Mouse (Mus musculus): ENCODE data around the gene Zic3. TPM values are rescaled to one million over a fixed set of nuclear protein-coding genes. Genes with fewer than 3 reads are reported as not detected.
A peak's percentile ranks its signal among the peaks of the same experiment; 100 is the strongest.

Gene Zic3
- polyA plus RNA-seq, 1 experiment, result 78.2 TPM

GRCm38 (mm10) chrX:58030100-58030834 lies 7.8 kb downstream of the Zic3 start:
- H3K4me3 ChIP-seq (ENCODE audit: low read depth, low read length), result peak overlapping the region; percentile 94
- H3K9ac ChIP-seq (ENCODE audit: low read depth, poor library complexity, severe bottlenecking), result peak overlapping the region; percentile 84
- H3K4me1 ChIP-seq (ENCODE audit: control insufficient read depth, insufficient read depth, low read length), result no peaks in the 10 kb centered on the region
- no peaks in the 10 kb centered on the region for H3K27me3 ChIP-seq (ENCODE audit: control insufficient read depth, insufficient read depth, low read length, poor library complexity, severe bottlenecking)
- TF ChIP-seq CTCF (IDR thresholded peaks at IDR 0.05; ENCODE audit: low read depth, low read length), result no peak
- no peak for TF ChIP-seq EP300 (IDR thresholded peaks at IDR 0.05; ENCODE audit: insufficient read depth, low read depth, low read length)
- peak overlapping the region; percentile 86 for H3K27ac ChIP-seq (ENCODE audit: insufficient read depth, low read length)
- H3K36me3 ChIP-seq (ENCODE audit: control insufficient read depth, insufficient read depth, low read length, poor library complexity, severe bottlenecking), result peaks cover 20% of the 10 kb centered on the region
- no peaks in the 10 kb centered on the region for H3K9me3 ChIP-seq (replicated peaks; ENCODE audit: control insufficient read depth, insufficient read depth, low read length, poor library complexity, severe bottlenecking)

- Histone ChIP-seq H3K4me1 (ENCODE audit: control insufficient read depth, insufficient read depth, low read length) (no peaks in the 10 kb centered on the region), H3K27me3 (ENCODE audit: control insufficient read depth, insufficient read depth, low read length, poor library complexity, severe bottlenecking) (no peaks in the 10 kb centered on the region), H3K4me3 (ENCODE audit: low read depth, low read length) (peak overlapping the region; percentile 94), H3K27ac (ENCODE audit: insufficient read depth, low read length) (peak overlapping the region; percentile 86), H3K9ac (ENCODE audit: low read depth, poor library complexity, severe bottlenecking) (peak overlapping the region; percentile 84), H3K9me3 (replicated peaks; ENCODE audit: control insufficient read depth, insufficient read depth, low read length, poor library complexity, severe bottlenecking) (no peaks in the 10 kb centered on the region), H3K36me3 (ENCODE audit: control insufficient read depth, insufficient read depth, low read length, poor library complexity, severe bottlenecking) (peaks cover 20% of the 10 kb centered on the region)
- TF ChIP-seq CTCF (IDR thresholded peaks at IDR 0.05; ENCODE audit: low read depth, low read length) (no peak), POLR2A (IDR thresholded peaks at IDR 0.05; ENCODE audit: insufficient read depth, low read length) (no peak), EP300 (IDR thresholded peaks at IDR 0.05; ENCODE audit: insufficient read depth, low read depth, low read length) (no peak)
Measured at GRCm38 (mm10) chrX:58030835-58031670, 8.6 kb downstream of the Zic3 start.

- H3K4me3 ChIP-seq (ENCODE audit: low read depth, low read length), result peak overlapping the region; percentile 94
- peak overlapping the region; percentile 84 for H3K9ac ChIP-seq (ENCODE audit: low read depth, poor library complexity, severe bottlenecking)
Measured at GRCm38 (mm10) chrX:58031671-58032605, 9.4 kb downstream of the Zic3 start.

GRCm38 (mm10) chrX:58032622-58033021 lies 10.1 kb downstream of the Zic3 start:
- Histone ChIP-seq H3K27me3 (ENCODE audit: control insufficient read depth, insufficient read depth, low read length, poor library complexity, severe bottlenecking) (no peaks in the 10 kb centered on the region), H3K4me1 (ENCODE audit: control insufficient read depth, insufficient read depth, low read length) (no peaks in the 10 kb centered on the region), H3K4me3 (ENCODE audit: low read depth, low read length) (peak overlapping the region; percentile 97), H3K9ac (ENCODE audit: low read depth, poor library complexity, severe bottlenecking) (peak overlapping the region; percentile 84), H3K36me3 (ENCODE audit: control insufficient read depth, insufficient read depth, low read length, poor library complexity, severe bottlenecking) (peaks cover 25% of the 10 kb centered on the region), H3K27ac (ENCODE audit: insufficient read depth, low read length) (peak overlapping the region; percentile 91), H3K9me3 (replicated peaks; ENCODE audit: control insufficient read depth, insufficient read depth, low read length, poor library complexity, severe bottlenecking) (no peaks in the 10 kb centered on the region)
- no peak for TF ChIP-seq EP300 (IDR thresholded peaks at IDR 0.05; ENCODE audit: insufficient read depth, low read depth, low read length)

More at GRCm38 (mm10) chrX:58031671-58032605, 9.4 kb downstream of the Zic3 start:
- TF ChIP-seq CTCF (IDR thresholded peaks at IDR 0.05; ENCODE audit: low read depth, low read length) (no peak), EP300 (IDR thresholded peaks at IDR 0.05; ENCODE audit: insufficient read depth, low read depth, low read length) (no peak), POLR2A (IDR thresholded peaks at IDR 0.05; ENCODE audit: insufficient read depth, low read length) (no peak)
- Histone ChIP-seq H3K27me3 (ENCODE audit: control insufficient read depth, insufficient read depth, low read length, poor library complexity, severe bottlenecking) (no peaks in the 10 kb centered on the region), H3K27ac (ENCODE audit: insufficient read depth, low read length) (peak overlapping the region; percentile 86), H3K36me3 (ENCODE audit: control insufficient read depth, insufficient read depth, low read length, poor library complexity, severe bottlenecking) (peaks cover 24% of the 10 kb centered on the region), H3K4me1 (ENCODE audit: control insufficient read depth, insufficient read depth, low read length) (no peaks in the 10 kb centered on the region), H3K9me3 (replicated peaks; ENCODE audit: control insufficient read depth, insufficient read depth, low read length, poor library complexity, severe bottlenecking) (no peaks in the 10 kb centered on the region)

- H3K4me1 ChIP-seq (ENCODE audit: control insufficient read depth, insufficient read depth, low read length), result no peaks in the 10 kb centered on the region
- peak overlapping the region; percentile 91 for H3K27ac ChIP-seq (ENCODE audit: insufficient read depth, low read length)
- no peaks in the 10 kb centered on the region for H3K27me3 ChIP-seq (ENCODE audit: control insufficient read depth, insufficient read depth, low read length, poor library complexity, severe bottlenecking)
Measured at GRCm38 (mm10) chrX:58033521-58033920, 11.0 kb downstream of the Zic3 start.

More at GRCm38 (mm10) chrX:58033521-58033920, 11.0 kb downstream of the Zic3 start:
- H3K36me3 ChIP-seq (ENCODE audit: control insufficient read depth, insufficient read depth, low read length, poor library complexity, severe bottlenecking), result peaks cover 25% of the 10 kb centered on the region
- peak overlapping the region; percentile 84 for H3K9ac ChIP-seq (ENCODE audit: low read depth, poor library complexity, severe bottlenecking)
- peak overlapping the region; percentile 97 for H3K4me3 ChIP-seq (ENCODE audit: low read depth, low read length)
- no peaks in the 10 kb centered on the region for H3K9me3 ChIP-seq (replicated peaks; ENCODE audit: control insufficient read depth, insufficient read depth, low read length, poor library complexity, severe bottlenecking)
- no peak for TF ChIP-seq CTCF (IDR thresholded peaks at IDR 0.05; ENCODE audit: low read depth, low read length)
